Mouse (Mus musculus) left cerebral cortex, postnatal 36 days (tissue): ENCODE measurements around the gene Hyal4. TPM values are rescaled to one million over a fixed set of nuclear protein-coding genes. Genes with fewer than 3 reads are reported as not detected.

ENCODE experiments used
- DNase-seq, 2 experiments: peaks; one replicate each; pipeline ENCODE4 v3.0.0; 2021 to 2022; ENCODE audit warnings: low spot score in 2 of 2, mixed read lengths in 1 of 2
- intact Hi-C: fragments of 180-260 bp; cut with DNase I; formaldehyde crosslinking; loops from one replicate; pipeline ENCODE4 v1.15.1; 2025
- total RNA-seq, 2 experiments: library from RNA; stranded (reverse); gene quantifications; 2 replicates each; pipeline ENCODE4 v1.2.3; 2021

The Hyal4 gene
- total RNA-seq: not detected

DNA sequence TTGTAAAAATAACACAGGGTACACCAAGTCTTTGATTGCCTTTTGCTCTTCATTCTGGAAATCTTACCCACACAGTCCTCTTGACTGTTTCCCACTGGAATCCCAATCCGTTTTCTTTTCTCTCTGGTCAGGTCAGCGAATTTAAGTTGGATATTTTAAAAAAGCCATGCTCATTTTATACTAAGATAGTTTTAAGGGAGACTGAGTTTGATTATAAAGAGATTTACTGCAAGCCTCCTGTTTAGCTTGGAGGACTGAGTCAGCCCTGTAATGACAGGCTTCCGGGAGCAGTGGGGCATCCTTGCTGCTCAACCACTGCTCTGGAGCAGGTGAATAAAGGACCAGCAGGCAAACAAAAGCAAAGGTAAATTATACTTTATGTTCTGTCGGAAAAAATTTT is at the start of gene Hyal4:
Gene Hyal4, plus strand, starts transcription at position 301 of the 400 bp plus-strand sequence.
- intact Hi-C loops: no loop called here
- no peak for DNase-seq

DNA sequence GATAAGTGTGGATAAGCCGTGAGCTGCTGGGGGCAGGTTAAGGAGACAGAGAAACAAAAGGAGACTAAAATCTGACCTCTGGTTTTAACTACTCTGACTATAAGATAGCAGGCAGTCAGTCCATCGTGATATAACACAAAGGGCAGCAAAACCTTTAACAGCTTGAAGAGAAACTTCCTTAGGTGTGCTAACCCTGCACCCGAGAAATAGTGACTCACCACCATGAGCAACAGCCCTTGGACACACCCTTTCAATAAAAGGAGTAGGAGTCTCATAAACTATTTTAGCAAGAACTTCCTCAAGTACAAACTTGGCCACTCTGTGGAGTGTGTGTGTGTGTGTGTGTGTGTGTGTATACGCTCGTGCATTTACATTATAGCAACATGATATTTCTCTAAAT is 41.0 kb upstream of the Hyal4 start:
- no peak for DNase-seq
- intact Hi-C loops: no loop called here

DNA sequence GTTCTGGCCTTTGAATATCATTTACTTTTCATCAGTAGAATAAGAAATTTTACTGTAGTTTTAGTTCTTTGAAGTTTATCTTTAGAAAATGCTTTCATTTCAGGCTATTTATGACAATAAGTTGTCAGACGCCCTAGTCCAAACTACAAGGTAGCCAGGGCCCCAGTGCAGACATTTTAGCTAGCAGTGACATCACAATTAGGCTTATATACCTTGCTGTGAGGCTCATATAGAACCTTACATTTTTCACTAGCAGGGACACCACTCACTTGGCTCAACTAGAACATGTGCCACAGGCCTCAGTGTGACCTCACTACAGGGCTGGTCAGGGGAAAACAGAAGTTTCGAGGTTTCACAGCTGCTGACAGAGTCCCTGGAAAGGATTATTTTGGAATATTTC is 40.6 kb upstream of the Hyal4 start:
- no peak for DNase-seq
- intact Hi-C loops: no loop called here

DNA sequence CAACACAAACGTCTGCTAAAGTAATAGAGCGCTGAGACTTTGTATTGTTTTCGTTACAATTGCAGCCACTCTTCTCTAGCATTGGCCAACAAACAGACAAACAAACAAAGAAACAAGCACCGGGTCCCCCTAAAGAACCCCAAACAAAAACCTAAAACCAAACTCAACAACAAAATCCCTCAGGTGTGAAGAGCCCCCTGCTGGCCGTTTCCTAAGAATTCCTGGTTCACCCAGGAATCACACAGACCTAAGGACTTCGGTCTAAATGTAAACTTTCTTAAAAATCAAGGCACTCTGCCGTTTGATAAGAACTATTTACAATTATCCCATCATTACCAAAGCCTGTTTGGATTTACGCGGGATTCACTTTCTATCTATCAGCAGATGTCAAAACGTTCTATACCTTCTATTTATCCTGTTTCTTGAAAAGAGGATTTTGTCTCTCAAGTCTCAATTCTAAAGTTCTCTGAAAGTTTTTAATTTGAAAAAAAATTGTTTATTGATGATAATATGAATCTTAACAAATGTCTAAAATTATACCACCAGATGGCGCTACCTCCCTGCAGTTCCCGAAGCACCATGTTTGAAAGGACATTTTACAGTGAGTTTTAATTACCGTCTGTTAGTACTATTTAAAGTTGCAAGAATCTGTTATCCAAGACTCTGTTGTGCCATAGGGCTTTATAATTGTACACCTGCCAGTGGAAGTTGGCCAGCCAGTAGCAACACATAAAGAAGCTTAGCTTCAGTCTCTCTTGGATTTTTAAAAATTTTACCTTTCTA is 26.6 kb upstream of the Hyal4 start:
- DNase-seq: no peak
- intact Hi-C loops: loop anchor here (5.0 kb wide), 3 partner anchors 296 to 1046 kb away; no protein-coding TSS in a partner anchor

DNA sequence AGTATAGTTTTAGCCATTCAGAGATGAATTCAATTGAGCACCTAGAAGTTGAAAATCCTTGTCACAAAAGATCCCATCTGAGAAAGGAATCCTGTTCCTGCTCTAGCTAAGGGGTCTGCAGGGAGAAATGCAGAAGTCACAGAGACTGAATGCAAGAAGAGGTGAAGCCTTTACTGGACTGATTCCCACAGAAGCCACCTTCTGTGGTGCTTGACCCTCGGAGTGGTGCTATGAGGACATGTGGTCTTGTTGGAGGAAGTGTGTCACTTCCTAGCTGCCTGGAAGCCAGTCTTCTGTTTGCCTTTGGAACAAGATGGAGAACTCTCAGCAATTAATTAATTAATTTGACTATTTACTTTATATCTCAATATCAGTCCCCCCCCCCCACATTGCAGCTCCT is 20.0 kb upstream of the Hyal4 start:
- intact Hi-C loops: no loop called here

DNA sequence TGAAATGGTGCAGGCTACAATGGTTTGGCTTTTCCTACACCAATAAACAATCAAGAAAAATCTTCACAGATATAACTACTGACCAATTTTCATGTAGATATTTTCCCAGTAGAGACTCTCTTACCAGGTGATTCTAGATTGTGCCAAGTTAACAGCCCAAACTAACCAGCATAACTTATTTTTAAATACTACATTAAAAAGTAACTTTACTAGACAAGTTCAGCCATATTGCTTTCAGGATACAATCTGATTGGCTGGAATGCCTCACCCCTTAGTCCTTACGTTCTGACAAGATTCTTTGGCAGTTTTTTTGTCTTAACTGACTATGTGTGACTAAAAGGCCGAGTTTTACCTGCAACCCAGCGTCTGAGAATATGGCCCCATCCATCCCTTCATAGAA is 15.2 kb upstream of the Hyal4 start, which contains the start of gene Hyal6:
Gene Hyal6, plus strand, starts transcription at position 301 of the 400 bp plus-strand sequence.
- DNase-seq: no peak
- intact Hi-C loops: no loop called here

More for the DNA sequence above, 20.0 kb upstream of the Hyal4 start:
- DNase-seq: no peak

DNA sequence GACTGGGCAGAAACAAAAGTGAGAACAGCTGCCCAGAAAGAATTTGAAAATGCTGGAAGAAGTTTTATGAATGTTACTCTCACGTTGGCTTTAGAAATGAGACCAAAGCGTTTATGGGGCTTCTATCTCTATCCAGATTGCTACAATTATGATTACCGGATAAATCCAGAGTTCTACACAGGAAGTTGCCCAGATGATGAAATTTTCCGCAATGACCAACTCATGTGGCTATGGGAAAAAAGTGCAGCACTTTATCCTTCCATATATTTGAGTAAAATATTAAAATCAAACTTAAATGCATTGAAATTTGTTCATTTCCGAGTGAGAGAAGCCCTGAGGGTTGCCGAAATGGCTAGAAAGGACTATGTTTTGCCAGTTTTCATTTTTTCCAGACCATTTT is 13.6 kb upstream of the Hyal4 start:
- intact Hi-C loops: no loop called here

DNA sequence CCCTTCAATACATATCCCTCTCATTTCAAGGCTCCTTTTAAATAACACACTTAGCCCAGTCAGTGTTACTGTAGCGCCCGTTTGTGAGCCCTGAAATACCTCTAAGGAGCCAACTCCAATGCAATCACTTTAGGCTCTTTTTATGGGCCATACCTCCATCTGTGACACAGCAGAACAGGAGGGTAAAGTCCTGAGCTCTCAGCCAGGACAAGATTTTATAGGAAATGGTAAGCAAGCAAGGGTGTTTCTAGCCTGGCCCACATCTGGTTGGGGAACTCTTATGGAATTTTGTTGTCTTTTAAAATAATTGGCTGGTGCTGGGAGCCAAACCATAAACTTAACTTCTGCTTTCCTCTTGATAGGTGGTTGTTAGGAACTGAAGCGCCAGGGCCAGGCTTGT is 11.2 kb downstream of the Hyal4 start:
- no peak for DNase-seq

More for the DNA sequence above, 13.6 kb upstream of the Hyal4 start:
- DNase-seq: no peak

DNA sequence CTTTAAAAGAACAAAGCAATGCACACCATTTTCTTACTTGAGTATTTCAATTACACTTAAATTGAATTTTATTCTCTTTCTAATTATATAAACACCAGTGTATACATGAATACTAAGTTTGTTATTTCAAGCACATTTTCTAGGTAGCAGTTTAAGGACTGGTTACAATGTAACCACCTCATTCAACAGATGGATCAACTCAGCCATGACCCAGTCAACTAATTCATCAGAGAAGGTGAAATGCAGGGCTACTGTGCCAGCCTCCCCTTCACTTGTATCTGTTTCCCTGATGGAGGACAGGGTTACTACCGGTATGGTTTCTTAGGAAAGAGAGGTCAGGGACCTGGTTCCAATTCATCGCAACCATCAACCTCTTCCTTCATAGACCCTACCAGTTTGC is 18.1 kb downstream of the Hyal4 start:
- intact Hi-C loops: no loop called here
- DNase-seq: no peak

More for the DNA sequence above, 11.2 kb downstream of the Hyal4 start:
- intact Hi-C loops: no loop called here

DNA sequence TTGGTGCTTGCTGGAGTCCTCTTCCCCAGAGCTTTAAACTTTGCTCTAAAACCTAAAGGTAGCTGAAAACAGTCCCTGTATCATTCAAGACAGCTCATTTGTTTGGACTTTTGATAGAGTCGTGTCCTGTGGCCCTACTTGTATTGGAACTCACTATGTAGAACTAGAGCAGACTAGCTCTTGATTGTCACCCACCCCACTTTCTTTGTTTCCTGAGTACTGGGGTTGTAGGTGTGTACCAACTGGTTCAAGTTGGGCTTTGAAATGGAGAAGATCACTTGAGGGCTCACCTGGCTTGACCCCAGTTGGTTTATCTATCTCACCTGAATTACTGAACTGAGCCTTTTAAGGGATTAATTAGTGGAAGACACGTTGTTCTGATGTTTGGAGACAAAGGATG is 31.1 kb downstream of the Hyal4 start:
- no peak for DNase-seq
- intact Hi-C loops: no loop called here

DNA sequence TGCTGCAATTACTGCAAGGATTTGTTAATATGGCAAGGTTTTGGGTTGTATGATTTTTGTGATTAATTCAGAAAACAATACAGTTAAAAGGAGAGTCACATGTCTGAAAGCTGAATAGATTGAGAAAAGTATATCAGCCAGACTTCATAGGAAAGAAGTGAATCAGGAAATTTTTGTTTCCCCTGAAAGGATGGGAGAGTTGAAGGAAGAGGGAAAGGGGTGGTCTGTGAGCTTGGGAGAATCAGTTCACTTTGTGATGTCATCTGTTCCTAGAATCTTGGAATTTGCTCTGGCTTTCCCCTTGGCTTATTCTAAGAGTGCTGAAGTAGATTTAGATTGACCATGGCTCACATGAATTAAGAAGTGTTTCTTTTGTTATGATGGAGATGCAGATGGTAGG is 42.8 kb downstream of the Hyal4 start, which contains the start of gene Spam1:
Gene Spam1, plus strand, starts transcription at position 301 of the 400 bp plus-strand sequence.
- no peak for DNase-seq
- intact Hi-C loops: no loop called here

Other genes with a start within 250 kb of the Hyal4 start
- gene Iqub, start 233.3 kb upstream of the Hyal4 start, total RNA-seq: 1 to 10 TPM; 1.5 to 2.6 TPM
- 100 to 1,000 TPM; 247 to 273 TPM for gene Ndufa5, start 220.3 kb upstream of the Hyal4 start, total RNA-seq
- not detected for gene Asb15, start 220.2 kb upstream of the Hyal4 start, total RNA-seq
- not detected for gene Lmod2, start 150.6 kb upstream of the Hyal4 start, total RNA-seq
- gene Wasl, start 83.3 kb upstream of the Hyal4 start, total RNA-seq: 100 to 1,000 TPM; 123 to 129 TPM
- not detected for gene Hyal6, start 15.1 kb upstream of the Hyal4 start, total RNA-seq
- gene Spam1, start 42.9 kb downstream of the Hyal4 start, total RNA-seq: not detected
- gene Hyal5, start 109.7 kb downstream of the Hyal4 start, total RNA-seq: not detected
- gene Tmem229a, start 208.0 kb downstream of the Hyal4 start, total RNA-seq: 10 to 100 TPM; 41.5 to 46.7 TPM